Mouse (Mus musculus): Measurements from ENCODE around the gene Aprt.

- no peak for TF ChIP-seq ZC3H11A (IDR thresholded peaks at IDR 0.05; ENCODE audit: borderline replicate concordance, low read depth, low read length)
- no peak for TF ChIP-seq HCFC1 (IDR thresholded peaks at IDR 0.05; ENCODE audit: borderline replicate concordance, insufficient read depth, low read length)
- TF ChIP-seq ZNF384 (IDR thresholded peaks at IDR 0.05; ENCODE audit: low read depth, low read length) = no peak
- TF ChIP-seq MAFK (IDR thresholded peaks at IDR 0.05; ENCODE audit: insufficient read depth, low read depth, low read length) = no peak
Measured at GRCm38 (mm10) chr8:122546811-122547453, 29.8 kb downstream of the Aprt start.

Measured in ES-E14 (cell line).